Mouse (Mus musculus) midbrain, embryonic 11.5 days (tissue): ENCODE measurements around the gene Tcea2. TPM values are rescaled to one million over a fixed set of nuclear protein-coding genes. Genes with fewer than 3 reads are reported as not detected.

ENCODE experiments used
- ATAC-seq: fragments of 200-750 bp; cut with Nextera tagmentation; 2 replicates; pipeline ENCODE4 v1.8.0; 2017; ENCODE audit warnings: moderate TSS enrichment, moderate library complexity; ENCODE audit not compliant: low FRiP score
- DNase-seq: peaks from one replicate; pipeline ENCODE4 v3.0.0; 2015; ENCODE audit warnings: low spot score; ENCODE audit errors: missing footprints
- H3K27ac ChIP-seq: fragments of 300-500 bp; sonication (generic); 2 replicates; pipeline ENCODE4 v1.5.1; 2014; ENCODE audit warnings: low read depth, low read length
- H3K27me3 ChIP-seq: fragments of 300-500 bp; sonication (generic); 2 replicates; pipeline ENCODE4 v1.6.1; 2014; ENCODE audit warnings: mild to moderate bottlenecking, low read length, moderate library complexity, mixed read lengths; ENCODE audit not compliant: control insufficient read depth, insufficient read depth
- H3K36me3 ChIP-seq: fragments of 300-500 bp; sonication (generic); 2 replicates; pipeline ENCODE4 v1.6.1; 2014; ENCODE audit warnings: mild to moderate bottlenecking, low read length, moderate library complexity, mixed read lengths; ENCODE audit not compliant: control insufficient read depth, insufficient read depth
- H3K4me1 ChIP-seq: fragments of 300-500 bp; sonication (generic); 2 replicates; pipeline ENCODE4 v1.6.1; 2014; ENCODE audit warnings: low read length; ENCODE audit not compliant: control insufficient read depth, insufficient read depth
- H3K4me2 ChIP-seq: fragments of 300-500 bp; sonication (generic); 2 replicates; pipeline ENCODE4 v1.6.1; 2014; ENCODE audit warnings: mild to moderate bottlenecking, moderate library complexity
- H3K4me3 ChIP-seq: fragments of 300-500 bp; sonication (generic); 2 replicates; pipeline ENCODE4 v1.5.1; 2014; ENCODE audit warnings: low read depth, low read length
- H3K9ac ChIP-seq: fragments of 300-500 bp; sonication (generic); 2 replicates; pipeline ENCODE4 v1.6.1; 2014; ENCODE audit warnings: low read length
- H3K9me3 ChIP-seq: fragments of 300-500 bp; sonication (generic); 2 replicates; pipeline ENCODE4 v1.6.1; 2016; ENCODE audit warnings: low read length; ENCODE audit not compliant: control insufficient read depth
- WGBS: fragments of 180-500 bp; shearing (Covaris S2); extraction: QIAGEN DNeasy Blood & Tissue Kit; methylation state at CpG from one replicate; pipeline ENCODE4 v1.1.7; 2014; 5-methylcytosine and 5-hydroxymethylcytosine counted together
- polyA plus RNA-seq: library from polyadenylated mRNA; unstranded; fragments of >200 nt; fragmentation: Nextera tagmentation; extraction: Ambion mirVana; gene quantifications from 2 replicates; pipeline ENCODE4 v1.2.1, GENCODE M21; 2014

Tcea2 gene
- polyA plus RNA-seq, result 15.5 and 16.0 TPM in 2 replicates

DNA sequence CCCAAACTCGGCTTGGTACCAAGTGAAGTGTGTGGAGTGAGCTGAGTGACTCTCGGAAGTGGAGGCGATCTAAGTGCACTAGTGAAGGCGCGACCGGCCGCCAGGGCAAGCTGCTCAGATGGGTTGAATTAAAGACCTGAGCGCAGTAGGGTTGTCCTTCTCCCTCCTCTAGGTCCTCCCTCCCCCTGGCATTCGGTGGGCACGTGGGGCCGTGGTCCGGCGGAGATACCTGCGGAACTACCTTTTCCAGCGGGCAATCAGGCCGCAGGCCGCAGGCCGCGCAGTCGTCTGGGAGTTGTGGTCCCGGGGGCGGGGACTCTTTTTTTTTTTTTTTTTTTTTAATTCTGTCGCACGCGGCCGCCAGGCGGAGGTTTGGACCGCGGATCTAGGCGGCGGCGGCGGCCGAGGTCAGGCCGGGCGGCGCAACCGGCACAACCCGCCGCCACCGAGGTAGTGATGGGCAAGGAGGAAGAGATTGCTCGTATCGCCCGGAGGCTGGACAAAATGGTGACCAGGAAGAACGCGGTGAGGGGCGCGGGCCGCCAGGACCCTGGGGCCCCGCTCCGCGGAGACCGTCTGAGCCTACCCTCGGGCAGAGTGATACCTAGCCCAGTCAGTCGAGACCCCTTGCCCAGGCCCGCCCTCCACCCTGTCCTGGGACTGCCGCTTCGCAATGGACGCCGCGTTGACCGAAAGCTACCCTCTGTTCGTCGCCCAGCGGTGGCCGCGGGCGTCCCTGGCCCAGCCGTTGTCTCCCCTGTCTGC lies at the start of gene Tcea2:
Gene Tcea2, plus strand, starts transcription at position 360 of the 765 bp plus-strand sequence.
- Histone ChIP-seq H3K9ac (peak within 1 kb of the TSS; percentile 84), H3K4me3 (peak within 1 kb of the TSS; percentile 59), H3K4me2 (peak within 1 kb of the TSS; percentile 77), H3K27me3 (no peaks in the 10 kb centered on the region; the same call in 1 of the 2 replicates), H3K4me1 (peaks cover 16% of the 10 kb centered on the region), H3K9me3 (no peaks in the 10 kb centered on the region), H3K36me3 (no peaks in the 10 kb centered on the region), H3K27ac (no peak within 1 kb of the TSS)
- peak; percentile 97 for DNase-seq
- under 1% methylated on average over 64 of the region's 69 CpGs for WGBS
- ATAC-seq, result peak; percentile 75

GRCm38 (mm10) chr2:181632624-181633023 lies 47.5 kb upstream of the Tcea2 start:
- H3K9me3 ChIP-seq, result no peaks in the 10 kb centered on the region
- no peak overlapping the region for H3K4me3 ChIP-seq
- ATAC-seq (no peak), DNase-seq (no peak)
- H3K9ac ChIP-seq, result no peak overlapping the region
- H3K36me3 ChIP-seq, result peaks cover 28% of the 10 kb centered on the region
- 89% methylated on average over 6 of the region's 6 CpGs for WGBS
- no peak overlapping the region for H3K27ac ChIP-seq
- H3K4me1 ChIP-seq, result no peaks in the 10 kb centered on the region
- H3K27me3 ChIP-seq, result no peaks in the 10 kb centered on the region
- no peak overlapping the region for H3K4me2 ChIP-seq

GRCm38 (mm10) chr2:181635865-181636264 lies 44.2 kb upstream of the Tcea2 start:
- Histone ChIP-seq H3K9me3 (no peaks in the 10 kb centered on the region), H3K4me3 (no peak overlapping the region), H3K27me3 (no peaks in the 10 kb centered on the region), H3K4me1 (no peaks in the 10 kb centered on the region), H3K36me3 (peaks cover 34% of the 10 kb centered on the region), H3K4me2 (no peak overlapping the region), H3K27ac (no peak overlapping the region), H3K9ac (no peak overlapping the region)
- ATAC-seq (no peak), DNase-seq (no peak)
- 94% methylated on average over 3 of the region's 3 CpGs for whole genome bisulfite sequencing

DNA sequence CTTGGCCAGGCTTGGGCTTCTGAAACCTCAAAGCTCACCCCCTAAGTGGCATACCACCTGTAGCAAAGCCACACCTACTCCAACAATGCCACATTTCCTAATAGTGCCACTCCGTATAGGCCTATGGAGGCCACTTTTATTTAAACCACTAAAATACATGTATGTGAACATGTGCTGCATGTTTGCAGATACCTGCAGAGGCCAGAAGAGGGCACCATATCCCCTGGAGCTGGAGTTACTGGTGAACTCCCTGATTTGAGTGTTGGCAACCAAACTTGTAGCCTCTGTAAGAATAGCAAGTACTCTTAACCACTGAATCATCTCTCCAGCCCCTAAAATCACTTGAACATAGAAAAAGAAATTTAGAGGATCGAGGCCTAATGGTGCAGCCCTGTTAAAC lies 35.7 kb upstream of the Tcea2 start:
- H3K4me1 ChIP-seq, result no peaks in the 10 kb centered on the region
- WGBS, result 91% methylated on average over 2 of the region's 2 CpGs
- no peaks in the 10 kb centered on the region for H3K27me3 ChIP-seq
- DNase-seq (peak; percentile 83), ATAC-seq (no peak)
- no peak overlapping the region for H3K4me2 ChIP-seq
- no peaks in the 10 kb centered on the region for H3K9me3 ChIP-seq
- H3K9ac ChIP-seq, result no peak overlapping the region
- H3K27ac ChIP-seq, result no peak overlapping the region
- H3K4me3 ChIP-seq, result no peak overlapping the region
- H3K36me3 ChIP-seq, result peaks cover 10% of the 10 kb centered on the region

DNA sequence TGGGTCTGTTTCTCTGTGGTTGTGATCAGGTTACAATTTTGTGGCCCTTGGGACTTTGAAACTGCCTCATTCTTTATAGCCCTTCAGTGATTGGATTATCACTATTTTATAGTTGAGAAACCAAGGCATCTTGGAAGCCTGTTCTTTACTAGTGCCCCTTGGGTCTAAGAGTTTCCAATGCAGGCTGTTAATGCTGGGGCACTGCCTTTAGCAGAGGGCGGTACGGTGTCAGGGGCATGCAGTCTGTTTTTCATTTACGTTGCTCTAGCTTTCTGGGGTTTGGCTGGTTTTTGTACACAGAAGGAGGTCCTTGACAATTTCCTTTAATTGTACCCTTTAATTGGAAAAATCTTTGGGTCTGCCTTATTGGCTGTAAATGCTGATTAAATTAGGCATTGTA lies 34.4 kb upstream of the Tcea2 start:
- H3K27ac ChIP-seq, result no peak overlapping the region
- no peak overlapping the region for H3K9ac ChIP-seq
- H3K9me3 ChIP-seq, result no peaks in the 10 kb centered on the region
- ATAC-seq (no peak), DNase-seq (no peak)
- WGBS, result 90% methylated on average over 3 of the region's 3 CpGs
- peaks cover 13% of the 10 kb centered on the region for H3K36me3 ChIP-seq
- no peaks in the 10 kb centered on the region for H3K27me3 ChIP-seq
- H3K4me1 ChIP-seq, result no peaks in the 10 kb centered on the region
- no peak overlapping the region for H3K4me3 ChIP-seq
- H3K4me2 ChIP-seq, result no peak overlapping the region

GRCm38 (mm10) chr2:181646626-181647472 lies 33.3 kb upstream of the Tcea2 start:
- no peak overlapping the region for H3K4me2 ChIP-seq
- H3K4me1 ChIP-seq, result no peaks in the 10 kb centered on the region
- 96% methylated on average over 6 of the region's 6 CpGs for WGBS
- H3K36me3 ChIP-seq, result peaks cover 14% of the 10 kb centered on the region; the same call in 1 of the 2 replicates
- ATAC-seq (no peak), DNase-seq (no peak)
- no peak overlapping the region for H3K27ac ChIP-seq
- no peak overlapping the region for H3K4me3 ChIP-seq
- H3K9ac ChIP-seq, result no peak overlapping the region
- H3K27me3 ChIP-seq, result no peaks in the 10 kb centered on the region
- H3K9me3 ChIP-seq, result no peaks in the 10 kb centered on the region

- no peak overlapping the region for H3K27ac ChIP-seq
- H3K4me1 ChIP-seq, result no peaks in the 10 kb centered on the region
- H3K36me3 ChIP-seq, result peaks cover 22% of the 10 kb centered on the region; the same call in 1 of the 2 replicates
- DNase-seq (no peak), ATAC-seq (no peak)
- H3K9ac ChIP-seq, result no peak overlapping the region
- no peak overlapping the region for H3K4me2 ChIP-seq
- 92% methylated on average over 10 of the region's 10 CpGs for WGBS
- H3K27me3 ChIP-seq, result no peaks in the 10 kb centered on the region
- H3K9me3 ChIP-seq, result no peaks in the 10 kb centered on the region
- no peak overlapping the region for H3K4me3 ChIP-seq
These were observed 31.2 kb upstream of the Tcea2 start for GRCm38 (mm10) chr2:181648926-181649325.

DNA sequence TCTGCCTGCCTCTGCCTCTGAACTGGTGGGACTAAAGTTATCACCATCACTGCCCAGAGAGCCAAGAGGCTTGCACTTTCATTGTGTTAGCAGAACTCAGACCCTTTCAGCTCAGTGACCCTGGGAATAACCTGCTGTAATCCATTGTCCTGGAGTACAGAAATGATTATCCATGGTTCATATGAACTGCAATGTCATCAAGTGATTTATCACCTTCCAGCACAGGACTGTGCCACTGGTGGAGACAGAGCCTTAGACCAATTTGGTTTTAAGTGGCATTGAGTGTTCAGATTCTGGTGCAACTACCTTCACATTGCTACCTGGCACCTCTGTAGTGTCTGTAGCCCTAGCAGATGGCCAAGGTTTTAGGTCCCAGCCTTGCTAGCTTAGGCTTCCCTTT lies 27.0 kb upstream of the Tcea2 start:
- H3K36me3 ChIP-seq, result peaks cover 26% of the 10 kb centered on the region; the same call in 1 of the 2 replicates
- no peak overlapping the region for H3K27ac ChIP-seq
- H3K4me3 ChIP-seq, result no peak overlapping the region
- no peak overlapping the region for H3K9ac ChIP-seq
- H3K4me1 ChIP-seq, result no peaks in the 10 kb centered on the region
- ATAC-seq, result no peak
- no peak overlapping the region for H3K4me2 ChIP-seq
- H3K9me3 ChIP-seq, result no peaks in the 10 kb centered on the region
- no peak for DNase-seq
- no peaks in the 10 kb centered on the region for H3K27me3 ChIP-seq

DNA sequence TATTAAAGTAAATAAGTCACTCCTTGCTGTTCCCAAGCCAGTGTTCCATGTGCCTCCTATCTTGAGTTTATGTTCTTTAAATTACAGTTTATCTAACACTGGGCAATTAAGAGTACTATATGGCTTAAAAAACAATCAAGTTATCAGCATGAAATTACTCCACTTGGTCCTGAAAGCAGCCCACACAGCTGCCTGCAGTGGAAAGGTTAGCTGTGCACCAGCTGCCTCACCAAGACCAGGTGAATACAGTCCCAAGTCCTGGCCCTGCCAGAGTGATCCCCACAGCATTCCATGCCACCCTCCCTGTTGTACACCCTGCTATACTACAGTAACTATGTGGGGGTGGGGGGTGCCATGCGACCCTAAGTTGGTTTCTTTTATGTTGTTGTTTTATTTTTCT lies 26.6 kb upstream of the Tcea2 start:
- WGBS, result 90% methylated on average over 1 of the region's 1 CpGs
- Histone ChIP-seq H3K27me3 (no peaks in the 10 kb centered on the region), H3K4me1 (no peaks in the 10 kb centered on the region), H3K9me3 (no peaks in the 10 kb centered on the region), H3K27ac (no peak overlapping the region), H3K4me3 (no peak overlapping the region), H3K36me3 (peaks cover 26% of the 10 kb centered on the region; the same call in 1 of the 2 replicates), H3K4me2 (no peak overlapping the region), H3K9ac (no peak overlapping the region)
- ATAC-seq (no peak), DNase-seq (no peak)
